Mouse (Mus musculus): ENCODE measurements around the gene Cchcr1.

Cchcr1 gene

GRCm38 (mm10) chr17:35515911-35516640 lies 824 bp upstream of the Cchcr1 start:
- DNase-seq, result peak; percentile 58 to 69

- peak in 1 of 2 experiments; percentile 42 for DNase-seq
Measured at GRCm38 (mm10) chr17:35517526-35517925, 626 bp downstream of the Cchcr1 start.

- DNase-seq, result no peak
Measured at GRCm38 (mm10) chr17:35524354-35524753, 7.5 kb downstream of the Cchcr1 start.

- DNase-seq, result no peak
Measured at GRCm38 (mm10) chr17:35526644-35527043, 9.7 kb downstream of the Cchcr1 start.

GRCm38 (mm10) chr17:35532360-35532759 lies 15.5 kb downstream of the Cchcr1 start:
- DNase-seq, result no peak

- no peak for DNase-seq
Measured at GRCm38 (mm10) chr17:35532901-35533300, 16.0 kb downstream of the Cchcr1 start, which contains the start of gene Psors1c2. Gene Psors1c2 (plus strand): TSS chr17:35533201.

- peak; percentile 85 to 88 for DNase-seq
Measured at GRCm38 (mm10) chr17:35534343-35534742, 17.4 kb downstream of the Cchcr1 start.

GRCm38 (mm10) chr17:35537421-35537820 lies 20.5 kb downstream of the Cchcr1 start:
- no peak for DNase-seq

- DNase-seq, result no peak
Measured at GRCm38 (mm10) chr17:35538476-35538875, 21.6 kb downstream of the Cchcr1 start.

- DNase-seq, result no peak
Measured at GRCm38 (mm10) chr17:35539540-35539939, 22.6 kb downstream of the Cchcr1 start.

GRCm38 (mm10) chr17:35542761-35543411 lies 26.0 kb downstream of the Cchcr1 start:
- DNase-seq, result no peak

- DNase-seq, result no peak
Measured at GRCm38 (mm10) chr17:35543412-35543861, 26.5 kb downstream of the Cchcr1 start.

- DNase-seq, result no peak
Measured at GRCm38 (mm10) chr17:35544001-35544400, 27.1 kb downstream of the Cchcr1 start.

- peak; percentile 75 to 77 for DNase-seq
Measured at GRCm38 (mm10) chr17:35544680-35545079, 27.8 kb downstream of the Cchcr1 start.

GRCm38 (mm10) chr17:35547465-35547864 lies 30.6 kb downstream of the Cchcr1 start:
- DNase-seq, result no peak

- no peak for DNase-seq
Measured at GRCm38 (mm10) chr17:35548636-35549035, 31.7 kb downstream of the Cchcr1 start.

- peak; percentile 73 to 87 for DNase-seq
Measured at GRCm38 (mm10) chr17:35549437-35550142, 32.7 kb downstream of the Cchcr1 start.

- no peak for DNase-seq
Measured at GRCm38 (mm10) chr17:35550143-35550494, 33.2 kb downstream of the Cchcr1 start.

GRCm38 (mm10) chr17:35550871-35551270 lies 34.0 kb downstream of the Cchcr1 start:
- no peak for DNase-seq

GRCm38 (mm10) chr17:35551881-35552414 lies 35.0 kb downstream of the Cchcr1 start, which contains the start of gene Cdsn:
Gene Cdsn (plus strand): TSS chr17:35552128.
- no peak for DNase-seq

- DNase-seq, result no peak
Measured at GRCm38 (mm10) chr17:35554321-35554720, 37.4 kb downstream of the Cchcr1 start.

GRCm38 (mm10) chr17:35554761-35555397 lies 38.0 kb downstream of the Cchcr1 start:
- DNase-seq, result no peak

Data from kidney, postnatal 4 days (tissue).